Mouse (Mus musculus): ENCODE measurements around the gene Zfp872. TPM values are rescaled to one million over a fixed set of nuclear protein-coding genes. Genes with fewer than 3 reads are reported as not detected.

The Zfp872 gene
- polyA plus RNA-seq, 1 experiment from 2014 or later = 0.65 TPM

GRCm38 (mm10) chr9:22244242-22244641 is 56.4 kb downstream of the Zfp872 start:
- Histone ChIP-seq H3K4me2 (ENCODE audit: low read depth, low read length) (no peak overlapping the region), H3K27ac (ENCODE audit: low read length) (no peak overlapping the region), H3K27me3 (replicated peaks; ENCODE audit: control insufficient read depth, insufficient read depth, low read length) (no peaks in the 10 kb centered on the region), H3K9ac (ENCODE audit: low read depth, low read length) (no peak overlapping the region), H3K9me3 (ENCODE audit: control insufficient read depth, low read length) (peaks cover 6% of the 10 kb centered on the region; the same call in 1 of the 2 replicates), H3K4me1 (ENCODE audit: control insufficient read depth, insufficient read depth, low read length) (no peaks in the 10 kb centered on the region), H3K4me3 (ENCODE audit: low read length) (no peak overlapping the region), H3K36me3 (ENCODE audit: control insufficient read depth, insufficient read depth, low read length) (peaks cover 45% of the 10 kb centered on the region)
- ATAC-seq = no peak
- WGBS = 96% methylated on average over 2 of the region's 2 CpGs

Other genes with a start within 250 kb of the Zfp872 start
- gene Swsap1, start 232.3 kb upstream of the Zfp872 start, polyA plus RNA-seq (2015; fragmentation: Nextera tagmentation; extraction: Ambion mirVana) = 5.9 and 6.5 TPM in 2 replicates
- gene Epor, start 224.6 kb upstream of the Zfp872 start, polyA plus RNA-seq (2015; fragmentation: Nextera tagmentation; extraction: Ambion mirVana) = 4.8 and 6.4 TPM in 2 replicates
- 1.7 and 2.0 TPM in 2 replicates for gene Rgl3, start 198.6 kb upstream of the Zfp872 start, polyA plus RNA-seq (2015; fragmentation: Nextera tagmentation; extraction: Ambion mirVana)
- 0.28 and 0.54 TPM in 2 replicates for gene Ccdc151, start 185.5 kb upstream of the Zfp872 start, polyA plus RNA-seq (2015; fragmentation: Nextera tagmentation; extraction: Ambion mirVana)
- 121 and 125 TPM in 2 replicates for gene Prkcsh, start 185.3 kb upstream of the Zfp872 start, polyA plus RNA-seq (2015; fragmentation: Nextera tagmentation; extraction: Ambion mirVana)
- 1.5 and 1.9 TPM in 2 replicates for gene Elavl3, start 136.1 kb upstream of the Zfp872 start, polyA plus RNA-seq (2015; fragmentation: Nextera tagmentation; extraction: Ambion mirVana)
- gene Gm49318, start 116.8 kb upstream of the Zfp872 start, polyA plus RNA-seq (2015; fragmentation: Nextera tagmentation; extraction: Ambion mirVana) = not detected in 2 replicates
- gene Zfp653, start 116.7 kb upstream of the Zfp872 start, polyA plus RNA-seq (2015; fragmentation: Nextera tagmentation; extraction: Ambion mirVana) = 9.2 and 9.7 TPM in 2 replicates
- 50.8 and 54.2 TPM in 2 replicates for gene Ecsit, start 102.7 kb upstream of the Zfp872 start, polyA plus RNA-seq (2015; fragmentation: Nextera tagmentation; extraction: Ambion mirVana)
- 324 and 348 TPM in 2 replicates for gene Cnn1, start 88.9 kb upstream of the Zfp872 start, polyA plus RNA-seq (2015; fragmentation: Nextera tagmentation; extraction: Ambion mirVana)
- 134 and 157 TPM in 2 replicates for gene Elof1, start 70.9 kb upstream of the Zfp872 start, polyA plus RNA-seq (2015; fragmentation: Nextera tagmentation; extraction: Ambion mirVana)
- gene Acp5, start 52.4 kb upstream of the Zfp872 start, polyA plus RNA-seq (2015; fragmentation: Nextera tagmentation; extraction: Ambion mirVana) = 78.2 and 87.5 TPM in 2 replicates
- gene Pigyl, start 31.2 kb upstream of the Zfp872 start, polyA plus RNA-seq (2015; fragmentation: Nextera tagmentation; extraction: Ambion mirVana) = 93.1 and 94.5 TPM in 2 replicates
- gene Zfp809, start 37.6 kb downstream of the Zfp872 start, polyA plus RNA-seq (2015; fragmentation: Nextera tagmentation; extraction: Ambion mirVana) = 19.1 and 21.8 TPM in 2 replicates
- gene Zfp599, start 71.8 kb downstream of the Zfp872 start, polyA plus RNA-seq (2015; fragmentation: Nextera tagmentation; extraction: Ambion mirVana) = 3.1 and 3.9 TPM in 2 replicates
- gene Zfp810, start 119.6 kb downstream of the Zfp872 start, polyA plus RNA-seq (2015; fragmentation: Nextera tagmentation; extraction: Ambion mirVana) = 11.8 and 12.7 TPM in 2 replicates
- 35.7 and 36.0 TPM in 2 replicates for gene Anln, start 201.1 kb downstream of the Zfp872 start, polyA plus RNA-seq (2015; fragmentation: Nextera tagmentation; extraction: Ambion mirVana)
- gene 9530077C05Rik, start 223.4 kb downstream of the Zfp872 start, polyA plus RNA-seq (2015; fragmentation: Nextera tagmentation; extraction: Ambion mirVana) = 3.0 and 3.4 TPM in 2 replicates

Data from intestine, embryonic 16.5 days (tissue).